Comparison of ENCODE assay signal across 8 mouse cellular contexts in genomic region chr4:132514555-132515135, GRCm38 (mm10). TPM values are rescaled to one million over a fixed set of nuclear protein-coding genes. Genes with fewer than 3 reads are reported as not detected.
DNase-seq lines count a peak whose midpoint lies in the region; ATAC-seq and TF ChIP-seq lines count a peak whose summit lies in the region.

No protein-coding gene starts in this region.

- H3K4me2 ChIP-seq in heart, embryonic 13.5 days, result peak overlapping the region; percentile 93
- H3K4me2 ChIP-seq in kidney, postnatal 0 days (ENCODE audit: low read length), result peak overlapping the region; percentile 85
- peak overlapping the region; percentile 89 for H3K4me2 ChIP-seq in liver, embryonic 15.5 days
- H3K4me2 ChIP-seq in neural tube, embryonic 12.5 days (replicated peaks), result peak overlapping the region; percentile 92
- peak overlapping the region; percentile 77 for H3K4me2 ChIP-seq in stomach, postnatal 0 days (replicated peaks; ENCODE audit: low read depth)

- TF ChIP-seq CTCF in kidney, postnatal 0 days (IDR thresholded peaks at IDR 0.05; ENCODE audit: low read depth), result peak; percentile 94
- TF ChIP-seq CTCF in stomach, postnatal 0 days (IDR thresholded peaks at IDR 0.05; ENCODE audit: low read depth), result peak; percentile 92

- H3K4me3 ChIP-seq in erythroblast, embryonic 14.5 days (replicated peaks), result peak overlapping the region; percentile 80
- peak overlapping the region; percentile 62 for H3K4me3 ChIP-seq in heart, embryonic 13.5 days
- H3K4me3 ChIP-seq in kidney, postnatal 0 days (replicated peaks; ENCODE audit: low read depth, low read length), result peak overlapping the region; percentile 38
- peak overlapping the region; percentile 63 for H3K4me3 ChIP-seq in liver, embryonic 15.5 days (replicated peaks)
- H3K4me3 ChIP-seq in neural tube, embryonic 12.5 days, result peak overlapping the region; percentile 39
- H3K4me3 ChIP-seq in stomach, postnatal 0 days (ENCODE audit: low read depth, low read length), result peak overlapping the region; percentile 37

- ATAC-seq in heart, embryonic 13.5 days (ENCODE audit: extremely low read depth, insufficient number of reproducible peaks, low FRiP score, low TSS enrichment), result no peak
- no peak for ATAC-seq in kidney, postnatal 0 days (replicated peaks; ENCODE audit: low FRiP score, low read depth)
- no peak for ATAC-seq in liver, embryonic 15.5 days (ENCODE audit: insufficient read depth)
- peak; percentile 22 for ATAC-seq in neural tube, embryonic 12.5 days (ENCODE audit: low FRiP score, low read depth)
- ATAC-seq in stomach, postnatal 0 days (ENCODE audit: low FRiP score, low TSS enrichment), result peak; percentile 15; the same call in 1 of the 2 replicates

- H3K9ac ChIP-seq in heart, embryonic 13.5 days, result peak overlapping the region; percentile 82
- H3K9ac ChIP-seq in kidney, postnatal 0 days (ENCODE audit: low read depth, low read length), result peak overlapping the region; percentile 44; the same call in 1 of the 2 replicates
- peak overlapping the region; percentile 64 for H3K9ac ChIP-seq in liver, embryonic 15.5 days
- H3K9ac ChIP-seq in neural tube, embryonic 12.5 days, result 0 out of 2 replicates have a peak overlapping the region, but pooled peaks have one; percentile 38
- H3K9ac ChIP-seq in stomach, postnatal 0 days (ENCODE audit: low read length), result peak overlapping the region; percentile 57

- no peaks in the 10 kb centered on the region for H3K27me3 ChIP-seq in erythroblast, embryonic 14.5 days (ENCODE audit: control insufficient read depth)
- H3K27me3 ChIP-seq in heart, embryonic 13.5 days (replicated peaks), result no peaks in the 10 kb centered on the region
- no peaks in the 10 kb centered on the region for H3K27me3 ChIP-seq in kidney, postnatal 0 days (ENCODE audit: insufficient read depth, low read length)
- H3K27me3 ChIP-seq in liver, embryonic 15.5 days, result no peaks in the 10 kb centered on the region
- no peaks in the 10 kb centered on the region for H3K27me3 ChIP-seq in neural tube, embryonic 12.5 days (replicated peaks)
- no peaks in the 10 kb centered on the region for H3K27me3 ChIP-seq in stomach, postnatal 0 days (ENCODE audit: control insufficient read depth, insufficient read depth, low read length)

- H3K9me3 ChIP-seq in erythroblast, embryonic 14.5 days (ENCODE audit: control insufficient read depth, low read length), result no peaks in the 10 kb centered on the region
- no peaks in the 10 kb centered on the region for H3K9me3 ChIP-seq in heart, embryonic 13.5 days
- no peaks in the 10 kb centered on the region for H3K9me3 ChIP-seq in kidney, postnatal 0 days (replicated peaks; ENCODE audit: low read length)
- no peaks in the 10 kb centered on the region for H3K9me3 ChIP-seq in liver, embryonic 15.5 days (replicated peaks)
- H3K9me3 ChIP-seq in neural tube, embryonic 12.5 days, result no peaks in the 10 kb centered on the region
- H3K9me3 ChIP-seq in stomach, postnatal 0 days (ENCODE audit: control insufficient read depth, low read length), result no peaks in the 10 kb centered on the region

- peak; percentile 14 for TF ChIP-seq EP300 in stomach, postnatal 0 days (optimal IDR thresholded peaks at IDR 0.05)

- H3K4me1 ChIP-seq in erythroblast, embryonic 14.5 days (ENCODE audit: control insufficient read depth), result peaks cover 63% of the 10 kb centered on the region
- H3K4me1 ChIP-seq in heart, embryonic 13.5 days, result peaks cover 24% of the 10 kb centered on the region
- 0 out of 2 replicates have a peak, but pooled peaks cover 3% of the 10 kb centered on the region for H3K4me1 ChIP-seq in kidney, postnatal 0 days (replicated peaks; ENCODE audit: insufficient read depth, low read length)
- peaks cover 55% of the 10 kb centered on the region for H3K4me1 ChIP-seq in liver, embryonic 15.5 days (replicated peaks)
- H3K4me1 ChIP-seq in neural tube, embryonic 12.5 days, result peaks cover 5% of the 10 kb centered on the region
- H3K4me1 ChIP-seq in stomach, postnatal 0 days (replicated peaks; ENCODE audit: control insufficient read depth, insufficient read depth), result 0 out of 2 replicates have a peak, but pooled peaks cover 6% of the 10 kb centered on the region

- peak overlapping the region; percentile 92 for H3K27ac ChIP-seq in heart, embryonic 13.5 days (replicated peaks)
- H3K27ac ChIP-seq in kidney, postnatal 0 days, result peak overlapping the region; percentile 92
- peak overlapping the region; percentile 92 for H3K27ac ChIP-seq in liver, embryonic 15.5 days (replicated peaks)
- no peak overlapping the region for H3K27ac ChIP-seq in neural tube, embryonic 12.5 days
- H3K27ac ChIP-seq in stomach, postnatal 0 days (replicated peaks), result peak overlapping the region; percentile 91

- WGBS in heart, embryonic 13.5 days, result 2% methylated on average over 21 of the region's 21 CpGs
- under 1% methylated on average over 21 of the region's 21 CpGs for WGBS in kidney, postnatal 0 days
- 2% methylated on average over 21 of the region's 21 CpGs for WGBS in liver, embryonic 15.5 days (ENCODE audit: insufficient replicate concordance)
- 1% methylated on average over 21 of the region's 21 CpGs for WGBS in neural tube, embryonic 12.5 days
- 2% methylated on average over 21 of the region's 21 CpGs for WGBS in stomach, postnatal 0 days

- no peaks in the 10 kb centered on the region for H3K36me3 ChIP-seq in erythroblast, embryonic 14.5 days (ENCODE audit: control insufficient read depth)
- no peaks in the 10 kb centered on the region for H3K36me3 ChIP-seq in heart, embryonic 13.5 days
- no peaks in the 10 kb centered on the region for H3K36me3 ChIP-seq in kidney, postnatal 0 days (ENCODE audit: insufficient read depth, low read length)
- H3K36me3 ChIP-seq in liver, embryonic 15.5 days (replicated peaks), result no peaks in the 10 kb centered on the region
- no peaks in the 10 kb centered on the region for H3K36me3 ChIP-seq in neural tube, embryonic 12.5 days
- no peaks in the 10 kb centered on the region for H3K36me3 ChIP-seq in stomach, postnatal 0 days (ENCODE audit: control insufficient read depth, insufficient read depth, low read length)

- DNase-seq in CD4-positive helper T cell, adult 2 months (ENCODE audit: low read depth, low spot score), result peak; percentile 86
- peak; percentile 43 for DNase-seq in brain, embryonic 18.5 days (ENCODE audit: low read depth, low spot score)
- peak; percentile 95 for DNase-seq in kidney, postnatal 0 days (ENCODE audit: low spot score)
- peak; percentile 88 for DNase-seq in stomach, postnatal 0 days (ENCODE audit: low spot score)

RNA-seq across cellular contexts. Expression of gene Sesn2, which starts 4.3 kb away (rescaled TPM):
- 1.5 and 2.4 TPM in 2 replicates for polyA plus RNA-seq in erythroblast, embryonic 14.5 days (2012)
- 7.3 and 8.4 TPM in 2 replicates for polyA plus RNA-seq in heart, embryonic 13.5 days (2015; fragmentation: Nextera tagmentation; extraction: Ambion mirVana)
- polyA plus RNA-seq in kidney, postnatal 0 days (2015; fragmentation: Nextera tagmentation; extraction: Ambion mirVana), result 18.1 and 20.1 TPM in 2 replicates
- polyA plus RNA-seq in liver, embryonic 15.5 days (2015; fragmentation: Nextera tagmentation; extraction: Ambion mirVana), result 7.4 and 7.8 TPM in 2 replicates
- 10.2 and 10.3 TPM in 2 replicates for polyA plus RNA-seq in neural tube, embryonic 12.5 days (2016; fragmentation: Nextera tagmentation; extraction: Ambion mirVana)
- 7.6 and 8.2 TPM in 2 replicates for polyA plus RNA-seq in stomach, postnatal 0 days (2015; fragmentation: Nextera tagmentation; extraction: Ambion mirVana)

RNA-seq across cellular contexts. Expression of gene Atpif1, which starts 18.8 kb away (rescaled TPM):
- 102 and 103 TPM in 2 replicates for polyA plus RNA-seq in erythroblast, embryonic 14.5 days (2012)
- polyA plus RNA-seq in heart, embryonic 13.5 days (2015; fragmentation: Nextera tagmentation; extraction: Ambion mirVana), result 1,230 and 1,350 TPM in 2 replicates
- 1,652 and 1,801 TPM in 2 replicates for polyA plus RNA-seq in kidney, postnatal 0 days (2015; fragmentation: Nextera tagmentation; extraction: Ambion mirVana)
- 991 and 1,178 TPM in 2 replicates for polyA plus RNA-seq in liver, embryonic 15.5 days (2015; fragmentation: Nextera tagmentation; extraction: Ambion mirVana)
- polyA plus RNA-seq in neural tube, embryonic 12.5 days (2016; fragmentation: Nextera tagmentation; extraction: Ambion mirVana), result 1,288 and 1,313 TPM in 2 replicates
- polyA plus RNA-seq in stomach, postnatal 0 days (2015; fragmentation: Nextera tagmentation; extraction: Ambion mirVana), result 1,179 and 1,213 TPM in 2 replicates

RNA-seq across cellular contexts. Expression of gene Dnajc8, which starts 20.7 kb away (rescaled TPM):
- 28.3 and 36.9 TPM in 2 replicates for polyA plus RNA-seq in erythroblast, embryonic 14.5 days (2012)
- polyA plus RNA-seq in heart, embryonic 13.5 days (2015; fragmentation: Nextera tagmentation; extraction: Ambion mirVana), result 103 and 116 TPM in 2 replicates
- polyA plus RNA-seq in kidney, postnatal 0 days (2015; fragmentation: Nextera tagmentation; extraction: Ambion mirVana), result 162 and 170 TPM in 2 replicates
- polyA plus RNA-seq in liver, embryonic 15.5 days (2015; fragmentation: Nextera tagmentation; extraction: Ambion mirVana), result 68.8 and 84.7 TPM in 2 replicates
- polyA plus RNA-seq in neural tube, embryonic 12.5 days (2016; fragmentation: Nextera tagmentation; extraction: Ambion mirVana), result 167 and 191 TPM in 2 replicates
- polyA plus RNA-seq in stomach, postnatal 0 days (2015; fragmentation: Nextera tagmentation; extraction: Ambion mirVana), result 103 and 116 TPM in 2 replicates

RNA-seq across cellular contexts. Expression of gene Ptafr, which starts 49.2 kb away (rescaled TPM):
- 0.01 and 0.03 TPM in 2 replicates for polyA plus RNA-seq in erythroblast, embryonic 14.5 days (2012)
- 0.62 and 1.2 TPM in 2 replicates for polyA plus RNA-seq in heart, embryonic 13.5 days (2015; fragmentation: Nextera tagmentation; extraction: Ambion mirVana)
- 0.64 and 0.75 TPM in 2 replicates for polyA plus RNA-seq in kidney, postnatal 0 days (2015; fragmentation: Nextera tagmentation; extraction: Ambion mirVana)
- polyA plus RNA-seq in liver, embryonic 15.5 days (2015; fragmentation: Nextera tagmentation; extraction: Ambion mirVana), result 1.1 and 1.2 TPM in 2 replicates
- polyA plus RNA-seq in neural tube, embryonic 12.5 days (2016; fragmentation: Nextera tagmentation; extraction: Ambion mirVana), result 0.64 and 0.66 TPM in 2 replicates
- 0.88 and 0.90 TPM in 2 replicates for polyA plus RNA-seq in stomach, postnatal 0 days (2015; fragmentation: Nextera tagmentation; extraction: Ambion mirVana)

RNA-seq across cellular contexts. Expression of gene Med18, which starts 50.9 kb away (rescaled TPM):
- polyA plus RNA-seq in erythroblast, embryonic 14.5 days (2012), result 0.37 and 0.49 TPM in 2 replicates
- polyA plus RNA-seq in heart, embryonic 13.5 days (2015; fragmentation: Nextera tagmentation; extraction: Ambion mirVana), result 13.9 and 15.8 TPM in 2 replicates
- polyA plus RNA-seq in kidney, postnatal 0 days (2015; fragmentation: Nextera tagmentation; extraction: Ambion mirVana), result 20.9 and 22.1 TPM in 2 replicates
- 10.7 and 11.2 TPM in 2 replicates for polyA plus RNA-seq in liver, embryonic 15.5 days (2015; fragmentation: Nextera tagmentation; extraction: Ambion mirVana)
- polyA plus RNA-seq in neural tube, embryonic 12.5 days (2016; fragmentation: Nextera tagmentation; extraction: Ambion mirVana), result 18.8 and 24.2 TPM in 2 replicates
- polyA plus RNA-seq in stomach, postnatal 0 days (2015; fragmentation: Nextera tagmentation; extraction: Ambion mirVana), result 12.2 and 13.6 TPM in 2 replicates

Comparison
In these comparisons a context has a peak if more than half of its experiments do, and no peak if none do; other contexts are left out.
1. DNase-seq: peak in every context shown above with its lines; median percentile 95 in kidney, postnatal 0 days; 88 in stomach, postnatal 0 days; 86 in CD4-positive helper T cell, adult 2 months; 43 in brain, embryonic 18.5 days.
2. ATAC-seq: peak in neural tube, embryonic 12.5 days (single experiment) and stomach, postnatal 0 days (single experiment); none in heart, embryonic 13.5 days (single experiment), kidney, postnatal 0 days (single experiment) and liver, embryonic 15.5 days (single experiment).
3. Peak in every context shown above with its lines, with median percentiles within 50 percentile points of each other: H3K4me3 ChIP-seq, H3K4me2 ChIP-seq and H3K9ac ChIP-seq.